Mouse (Mus musculus) CH12.LX (cell line): ENCODE measurements around the gene Gbp3.

Source experiments
- CTCF ChIP-seq, 2 experiments: IDR thresholded peaks in 1 of 2; conservative IDR thresholded peaks in 1 of 2; 2 replicates each; pipeline ENCODE4 v1.5.1; 2011 to 2012; ENCODE audit warnings: low read depth in 2 of 2, low read length in 2 of 2, improper control_type of control experiment in 1 of 2, inconsistent platforms in 1 of 2, mild to moderate bottlenecking in 1 of 2, moderate library complexity in 1 of 2
- ELF1 ChIP-seq: IDR thresholded peaks from 2 replicates; pipeline ENCODE4 v1.6.1; 2014; ENCODE audit warnings: low read depth, mild to moderate bottlenecking, inconsistent platforms, low read length, improper control_type of control experiment
- EP300 ChIP-seq: IDR thresholded peaks from 2 replicates; pipeline ENCODE4 v1.6.1; 2011; ENCODE audit warnings: low read length, improper control_type of control experiment
- HCFC1 ChIP-seq: IDR thresholded peaks from 2 replicates; pipeline ENCODE4 v1.6.1; 2012; ENCODE audit warnings: low read depth, mild to moderate bottlenecking, inconsistent platforms, low read length, improper control_type of control experiment
- MYC ChIP-seq: IDR thresholded peaks from 2 replicates; pipeline ENCODE4 v1.6.1; 2011; ENCODE audit warnings: low read depth, mild to moderate bottlenecking, improper control_type of control experiment, low read length
- RAD21 ChIP-seq: IDR thresholded peaks from 2 replicates; pipeline ENCODE4 v1.6.1; 2011; ENCODE audit warnings: low read depth, mild to moderate bottlenecking, low read length, improper control_type of control experiment, moderate library complexity
- TCF12 ChIP-seq: IDR thresholded peaks from 2 replicates; pipeline ENCODE4 v1.6.1; 2014; ENCODE audit warnings: low read depth, mild to moderate bottlenecking, inconsistent platforms, low read length, improper control_type of control experiment

DNA sequence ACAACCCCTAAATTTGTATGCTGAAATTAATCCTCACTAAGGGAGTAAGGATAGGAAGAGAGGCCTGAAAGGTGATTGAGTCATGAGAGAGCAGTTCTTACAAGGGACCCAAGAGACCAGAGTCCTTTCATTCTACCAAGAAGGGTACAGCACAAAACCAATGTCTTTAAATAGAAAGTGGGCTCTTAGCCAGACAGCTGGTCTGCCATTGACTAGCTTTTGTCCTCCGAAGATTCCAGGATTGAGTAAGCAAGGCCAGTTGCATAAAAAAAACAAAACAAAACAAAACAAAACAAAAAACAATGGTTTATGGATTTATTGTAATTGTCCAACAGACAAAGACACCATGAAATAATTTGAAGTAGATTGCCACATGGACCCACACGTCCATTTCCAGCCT lies 29.1 kb downstream of the Gbp3 start:
- TF ChIP-seq TCF12: no peak
- no peak for TF ChIP-seq MYC
- TF ChIP-seq EP300: 0 out of 2 replicates have a peak, but pooled peaks have one; percentile 38
- no peak for TF ChIP-seq HCFC1
- no peak for TF ChIP-seq RAD21
- no peak for TF ChIP-seq ELF1
- no peak for TF ChIP-seq CTCF (conservative IDR thresholded peaks at IDR 0.05 in 1 of 2, IDR thresholded peaks at IDR 0.05 in 1 of 2; ENCODE audit: low read depth in 2 of 2, low read length in 2 of 2)
